25 mouse cellular contexts compared by ENCODE assay signal in the genomic region with DNA sequence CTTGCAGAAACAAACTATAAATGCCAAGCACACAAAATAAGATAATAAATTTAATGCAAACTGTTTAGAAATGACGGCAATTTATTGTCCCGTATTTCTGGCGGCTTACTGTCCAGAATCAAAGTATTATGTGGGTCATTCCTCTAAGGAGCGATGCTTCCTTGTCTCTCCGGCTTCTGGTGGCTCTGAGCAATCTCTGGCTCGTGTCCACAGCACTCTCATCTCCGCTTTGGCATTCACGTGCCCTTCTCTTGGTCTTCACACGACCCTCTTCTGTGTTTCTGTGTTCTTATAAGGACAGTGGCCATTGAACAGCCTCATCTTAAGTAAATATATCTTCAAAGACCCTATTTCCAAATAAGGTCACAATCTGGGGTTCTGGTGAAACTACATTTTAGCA. TPM values are rescaled to one million over a fixed set of nuclear protein-coding genes. Genes with fewer than 3 reads are reported as not detected.
DNase-seq lines count a peak whose midpoint lies in the region; ATAC-seq lines count a peak whose summit lies in the region.
"Had no signal": no experiment of that assay in that cellular context is flagged by ENCODE, and none has a peak within 500 bp of the region (broad histone marks: within the 10 kb centered on the region; RNA-seq: fewer than 3 reads in every experiment).

No protein-coding gene starts in this region.

- ATAC-seq in embryonic facial prominence, embryonic 15.5 days (ENCODE audit: insufficient number of reproducible peaks, low FRiP score, low TSS enrichment, low read depth) = no peak
- no peak for ATAC-seq in lung, embryonic 16.5 days (ENCODE audit: low read depth)
- no peak for ATAC-seq in stomach, embryonic 15.5 days (ENCODE audit: insufficient read depth, low FRiP score, low read depth)
- ATAC-seq in inflammation-experienced regulatory T-cells, adult 6 months = no peak
- ATAC-seq: forebrain, embryonic 13.5 days had no signal

- no peak overlapping the region for H3K9ac ChIP-seq in embryonic facial prominence, embryonic 15.5 days
- no peak overlapping the region for H3K9ac ChIP-seq in lung, embryonic 16.5 days (ENCODE audit: low read length)
- no peak overlapping the region for H3K9ac ChIP-seq in stomach, embryonic 15.5 days
- H3K9ac ChIP-seq: forebrain, embryonic 13.5 days; hindbrain, embryonic 15.5 days; limb, embryonic 12.5 days; midbrain, embryonic 12.5 days; neural tube, embryonic 12.5 days had no signal

- no peaks in the 10 kb centered on the region for H3K9me3 ChIP-seq in embryonic facial prominence, embryonic 15.5 days (replicated peaks)
- no peaks in the 10 kb centered on the region for H3K9me3 ChIP-seq in embryonic facial prominence, embryonic 10.5 days
- no peaks in the 10 kb centered on the region for H3K9me3 ChIP-seq in lung, embryonic 16.5 days (ENCODE audit: control insufficient read depth, low read length)
- H3K9me3 ChIP-seq in stomach, embryonic 15.5 days = no peaks in the 10 kb centered on the region
- H3K9me3 ChIP-seq: forebrain, embryonic 13.5 days; hindbrain, embryonic 10.5 days; hindbrain, embryonic 15.5 days; limb, embryonic 12.5 days; midbrain, embryonic 12.5 days; neural tube, embryonic 12.5 days had no signal

- H3K4me2 ChIP-seq in embryonic facial prominence, embryonic 15.5 days (replicated peaks) = no peak overlapping the region
- no peak overlapping the region for H3K4me2 ChIP-seq in lung, embryonic 16.5 days (ENCODE audit: low read depth, low read length)
- H3K4me2 ChIP-seq in stomach, embryonic 15.5 days = no peak overlapping the region
- H3K4me2 ChIP-seq: forebrain, embryonic 13.5 days; hindbrain, embryonic 15.5 days; limb, embryonic 12.5 days; liver, embryonic 11.5 days; midbrain, embryonic 12.5 days; neural tube, embryonic 12.5 days had no signal

- peaks cover 54% of the 10 kb centered on the region for H3K4me1 ChIP-seq in embryonic facial prominence, embryonic 15.5 days
- H3K4me1 ChIP-seq in embryonic facial prominence, embryonic 10.5 days = peaks cover 47% of the 10 kb centered on the region
- H3K4me1 ChIP-seq in lung, embryonic 16.5 days (replicated peaks; ENCODE audit: control insufficient read depth, insufficient read depth, low read length) = peaks cover 17% of the 10 kb centered on the region
- H3K4me1 ChIP-seq in stomach, embryonic 15.5 days = peaks cover 10% of the 10 kb centered on the region; the same call in 1 of the 2 replicates

- no peak overlapping the region for H3K4me3 ChIP-seq in embryonic facial prominence, embryonic 15.5 days (replicated peaks)
- no peak overlapping the region for H3K4me3 ChIP-seq in embryonic facial prominence, embryonic 10.5 days
- H3K4me3 ChIP-seq in lung, embryonic 16.5 days (ENCODE audit: low read length) = no peak overlapping the region
- no peak overlapping the region for H3K4me3 ChIP-seq in stomach, embryonic 15.5 days (replicated peaks)
- H3K4me3 ChIP-seq: forebrain, embryonic 13.5 days; hindbrain, embryonic 10.5 days; hindbrain, embryonic 15.5 days; limb, embryonic 12.5 days; midbrain, embryonic 12.5 days; myocyte; neural tube, embryonic 12.5 days had no signal

- no peaks in the 10 kb centered on the region for H3K36me3 ChIP-seq in embryonic facial prominence, embryonic 15.5 days
- H3K36me3 ChIP-seq in embryonic facial prominence, embryonic 10.5 days (replicated peaks) = no peaks in the 10 kb centered on the region
- no peaks in the 10 kb centered on the region for H3K36me3 ChIP-seq in lung, embryonic 16.5 days (ENCODE audit: control insufficient read depth, insufficient read depth, low read length)
- H3K36me3 ChIP-seq in stomach, embryonic 15.5 days = no peaks in the 10 kb centered on the region
- H3K36me3 ChIP-seq: hindbrain, embryonic 10.5 days; hindbrain, embryonic 15.5 days; limb, embryonic 12.5 days; midbrain, embryonic 12.5 days; neural tube, embryonic 12.5 days had no signal

- no peak for DNase-seq in embryonic facial prominence, embryonic 10.5 days (ENCODE audit: low spot score)
- no peak for DNase-seq in lung, postnatal 36 days
- DNase-seq: adrenal gland, adult 2 months; B cell, adult 2 months; cerebellum, adult 11 months; gastrocnemius, postnatal 14 days; heart, postnatal 14 days; kidney, adult 11 months; kidney, postnatal 14 days; layer of hippocampus, adult 9-11 months; lung, postnatal 14 days; right cerebral cortex, adult 18-20 months; spleen, adult 18-20 months had no signal

- H3K27ac ChIP-seq in embryonic facial prominence, embryonic 15.5 days (replicated peaks) = peak overlapping the region; percentile 35; the same call in 1 of the 2 replicates
- H3K27ac ChIP-seq in embryonic facial prominence, embryonic 10.5 days (replicated peaks) = no peak overlapping the region
- peak overlapping the region; percentile 16; the same call in 1 of the 2 replicates for H3K27ac ChIP-seq in lung, embryonic 16.5 days (ENCODE audit: low read length)
- peak overlapping the region; percentile 52; the same call in 1 of the 2 replicates for H3K27ac ChIP-seq in stomach, embryonic 15.5 days
- H3K27ac ChIP-seq: forebrain, embryonic 13.5 days; hindbrain, embryonic 10.5 days; hindbrain, embryonic 15.5 days; limb, embryonic 12.5 days; midbrain, embryonic 12.5 days; neural tube, embryonic 12.5 days had no signal

- 81% methylated on average over 9 of the region's 9 CpGs for WGBS in embryonic facial prominence, embryonic 15.5 days
- WGBS in embryonic facial prominence, embryonic 10.5 days = 86% methylated on average over 9 of the region's 9 CpGs
- 61% methylated on average over 9 of the region's 9 CpGs for WGBS in lung, embryonic 16.5 days
- WGBS in stomach, embryonic 15.5 days = 64% methylated on average over 9 of the region's 9 CpGs

- peaks cover 32% of the 10 kb centered on the region for H3K27me3 ChIP-seq in embryonic facial prominence, embryonic 15.5 days
- peaks cover 71% of the 10 kb centered on the region for H3K27me3 ChIP-seq in embryonic facial prominence, embryonic 10.5 days (replicated peaks; ENCODE audit: low read depth, poor library complexity, severe bottlenecking)
- peaks cover 30% of the 10 kb centered on the region for H3K27me3 ChIP-seq in lung, embryonic 16.5 days (ENCODE audit: control insufficient read depth, insufficient read depth, low read depth, low read length)
- peaks cover 34% of the 10 kb centered on the region; the same call in 1 of the 2 replicates for H3K27me3 ChIP-seq in stomach, embryonic 15.5 days (replicated peaks)

RNA-seq across cellular contexts. Expression of a gene that starts 2.5 kb away (rescaled TPM):
- polyA plus RNA-seq in embryonic facial prominence, embryonic 15.5 days (2015; fragmentation: Nextera tagmentation; extraction: Ambion mirVana) = 51.3 and 51.9 TPM in 2 replicates
- polyA plus RNA-seq in embryonic facial prominence, embryonic 10.5 days (2016; fragmentation: Nextera tagmentation; extraction: Ambion mirVana) = 2.2 and 3.5 TPM in 2 replicates
- 6.6 and 8.2 TPM in 2 replicates for polyA plus RNA-seq in lung, embryonic 16.5 days (2015; fragmentation: Nextera tagmentation; extraction: Ambion mirVana)
- 28.0 and 34.6 TPM in 2 replicates for polyA plus RNA-seq in stomach, embryonic 15.5 days (2015; fragmentation: Nextera tagmentation; extraction: Ambion mirVana)
- polyA plus RNA-seq in inflammation-experienced regulatory T-cells, adult 6 months (2017; shearing (Covaris generic)) = not detected
- polyA plus RNA-seq: myocyte had no signal

RNA-seq across cellular contexts. Expression of a gene that starts 34.2 kb away (rescaled TPM):
- 4.7 and 5.1 TPM in 2 replicates for polyA plus RNA-seq in embryonic facial prominence, embryonic 15.5 days (2015; fragmentation: Nextera tagmentation; extraction: Ambion mirVana)
- polyA plus RNA-seq in embryonic facial prominence, embryonic 10.5 days (2016; fragmentation: Nextera tagmentation; extraction: Ambion mirVana) = 1.4 and 2.0 TPM in 2 replicates
- 3.6 and 3.9 TPM in 2 replicates for polyA plus RNA-seq in lung, embryonic 16.5 days (2015; fragmentation: Nextera tagmentation; extraction: Ambion mirVana)
- polyA plus RNA-seq in stomach, embryonic 15.5 days (2015; fragmentation: Nextera tagmentation; extraction: Ambion mirVana) = 8.2 and 9.3 TPM in 2 replicates
- under 1 TPM; 0.19 to 0.33 (median 0.24) TPM for polyA plus RNA-seq in inflammation-experienced regulatory T-cells, adult 6 months (2017; shearing (Covaris generic))

RNA-seq across cellular contexts. Expression of a gene that starts 41.9 kb away (rescaled TPM):
- polyA plus RNA-seq in embryonic facial prominence, embryonic 15.5 days (2015; fragmentation: Nextera tagmentation; extraction: Ambion mirVana) = 13.2 and 14.3 TPM in 2 replicates
- 6.7 and 7.6 TPM in 2 replicates for polyA plus RNA-seq in embryonic facial prominence, embryonic 10.5 days (2016; fragmentation: Nextera tagmentation; extraction: Ambion mirVana)
- 11.4 and 12.3 TPM in 2 replicates for polyA plus RNA-seq in lung, embryonic 16.5 days (2015; fragmentation: Nextera tagmentation; extraction: Ambion mirVana)
- polyA plus RNA-seq in stomach, embryonic 15.5 days (2015; fragmentation: Nextera tagmentation; extraction: Ambion mirVana) = 8.9 and 10.8 TPM in 2 replicates
- 10 to 100 TPM in 1 of 3 experiments, 1 to 10 TPM in 2; 4.8 to 10.6 (median 8.1) TPM for polyA plus RNA-seq in inflammation-experienced regulatory T-cells, adult 6 months (2017; shearing (Covaris generic))
